Mouse (Mus musculus): ENCODE measurements around the gene 1700014D04Rik. TPM values are rescaled to one million over a fixed set of nuclear protein-coding genes. Genes with fewer than 3 reads are reported as not detected.
"Not testable (repeated sequence)": the region's sequence is repeated elsewhere in the genome, so short reads cannot be mapped to it uniquely, and the experiment has no call there.

1700014D04Rik gene
- total RNA-seq, 1 experiment from 2014 or later, result 0.18 TPM

DNA sequence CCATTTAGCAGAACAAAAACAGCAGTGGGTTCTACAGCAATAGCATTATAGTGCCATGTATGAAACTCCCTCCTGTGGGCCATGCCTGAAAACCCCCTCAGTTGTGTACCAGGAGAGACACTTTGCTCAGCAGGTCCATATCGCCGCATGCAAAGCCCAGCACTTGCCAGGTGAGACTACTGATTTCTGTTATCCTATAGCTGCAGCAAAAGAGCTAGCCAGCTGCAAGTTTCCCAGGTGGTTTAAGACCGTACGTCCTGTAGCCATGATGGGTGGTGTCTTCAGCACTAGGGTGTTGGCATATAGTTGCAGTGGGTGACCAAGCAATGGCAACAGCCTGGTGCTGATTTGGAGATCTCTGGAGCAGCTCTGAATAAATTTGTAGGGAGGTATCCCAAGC, 7.2 kb downstream of the 1700014D04Rik start:
- no peak for ATAC-seq (replicated peaks; ENCODE audit: low read depth, poor library complexity, severe bottlenecking)

GRCm38 (mm10) chr13:59738455-59738854, 8.1 kb downstream of the 1700014D04Rik start:
- no peak for ATAC-seq (replicated peaks; ENCODE audit: low read depth, poor library complexity, severe bottlenecking)

- peak; percentile 88 for ATAC-seq (replicated peaks; ENCODE audit: low read depth, poor library complexity, severe bottlenecking)
Measured at GRCm38 (mm10) chr13:59735190-59735589, 11.4 kb downstream of the 1700014D04Rik start.

- 0 out of 2 replicates have a peak, but pooled peaks have one; percentile 9 for ATAC-seq (replicated peaks; ENCODE audit: low read depth, poor library complexity, severe bottlenecking)
Measured at GRCm38 (mm10) chr13:59734347-59734746, 12.2 kb downstream of the 1700014D04Rik start.

DNA sequence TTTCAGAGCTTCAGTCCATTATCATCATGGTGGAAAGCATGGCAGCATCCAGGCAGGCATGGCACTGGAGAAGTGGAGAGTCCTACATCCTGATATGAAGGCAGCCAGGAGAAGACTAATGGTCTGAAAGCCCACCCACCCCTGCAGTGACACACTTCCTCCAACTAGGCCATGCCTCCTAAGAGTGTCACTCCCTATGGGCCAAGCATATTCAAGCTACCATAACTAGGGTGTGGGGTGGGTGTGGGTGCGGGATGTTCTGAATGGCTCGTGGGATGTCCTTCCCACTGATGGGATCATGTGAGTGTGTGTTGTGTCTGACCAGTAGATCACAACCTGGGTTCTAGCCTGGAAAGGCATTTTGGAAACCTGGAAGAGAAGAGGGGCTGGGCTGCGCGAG, 12.6 kb downstream of the 1700014D04Rik start:
- ATAC-seq (replicated peaks; ENCODE audit: low read depth, poor library complexity, severe bottlenecking), result no peak

DNA sequence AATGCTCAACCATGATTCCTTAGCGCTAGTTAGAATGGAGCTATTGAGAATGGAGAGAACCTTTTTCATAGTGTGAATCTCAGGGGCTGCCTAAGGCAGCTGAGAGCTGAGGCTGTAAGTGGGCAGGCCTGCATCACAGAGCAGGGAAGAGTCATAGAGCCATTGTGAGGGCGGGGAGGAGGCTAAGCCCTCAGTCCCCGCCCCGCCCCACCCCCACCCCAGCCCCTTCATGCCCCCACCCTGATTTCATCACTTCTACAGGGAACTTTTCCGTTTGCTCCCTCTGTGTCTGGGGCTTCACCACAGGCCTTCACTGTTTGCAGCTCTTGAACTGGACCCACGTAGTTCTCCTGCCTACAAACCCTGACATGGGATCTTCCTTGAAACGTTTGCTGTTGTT, 14.9 kb downstream of the 1700014D04Rik start, which contains the start of gene Spata31d1d:
Spata31d1d (minus strand) TSS at position 101 of the 400 bp plus-strand sequence.
- ATAC-seq (replicated peaks; ENCODE audit: low read depth, poor library complexity, severe bottlenecking), result no peak

- ATAC-seq (replicated peaks; ENCODE audit: low read depth, poor library complexity, severe bottlenecking), result peak; percentile 94
Measured at GRCm38 (mm10) chr13:59728378-59729093, 18.0 kb downstream of the 1700014D04Rik start.

- ATAC-seq (replicated peaks; ENCODE audit: low read depth, poor library complexity, severe bottlenecking), result no peak
Measured at GRCm38 (mm10) chr13:59726139-59726867, 20.2 kb downstream of the 1700014D04Rik start.

- not testable (repeated sequence) for ATAC-seq (replicated peaks; ENCODE audit: low read depth, poor library complexity, severe bottlenecking)
Measured at GRCm38 (mm10) chr13:59722089-59722488, 24.5 kb downstream of the 1700014D04Rik start.

- ATAC-seq (replicated peaks; ENCODE audit: low read depth, poor library complexity, severe bottlenecking), result peak; percentile 37; the same call in 1 of the 2 replicates
Measured at GRCm38 (mm10) chr13:59719475-59719874, 27.1 kb downstream of the 1700014D04Rik start.

DNA sequence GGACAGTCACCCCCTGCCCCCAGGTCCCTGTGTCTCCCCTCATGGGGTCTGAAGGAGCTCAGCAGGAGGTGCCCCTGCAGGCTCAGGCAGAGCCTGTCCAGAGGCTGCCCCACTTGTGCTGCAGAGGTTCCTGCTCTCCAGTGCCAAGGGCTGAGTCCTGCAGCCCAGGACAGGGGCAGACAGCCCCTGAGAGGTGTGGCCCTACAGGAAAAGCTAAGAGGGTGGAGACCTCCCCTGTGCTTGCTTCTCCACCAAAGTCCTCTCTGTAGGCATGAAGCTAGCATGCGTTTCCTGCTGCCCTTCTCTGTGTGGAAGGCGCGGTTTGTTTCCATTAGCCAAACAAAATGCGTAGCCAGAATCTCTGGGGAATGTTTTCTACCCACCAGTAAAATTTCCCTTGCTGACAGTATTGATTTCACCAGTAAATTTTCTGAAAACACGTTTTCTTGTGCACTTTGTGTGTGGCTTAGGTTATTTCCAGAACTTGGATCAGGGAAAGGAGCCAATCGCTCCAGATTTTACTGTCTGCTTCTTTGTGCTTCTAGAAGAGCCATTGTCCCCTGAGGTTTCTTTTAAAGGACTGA, 27.6 kb downstream of the 1700014D04Rik start:
- peak; percentile 65 for ATAC-seq (replicated peaks; ENCODE audit: low read depth, poor library complexity, severe bottlenecking)

DNA sequence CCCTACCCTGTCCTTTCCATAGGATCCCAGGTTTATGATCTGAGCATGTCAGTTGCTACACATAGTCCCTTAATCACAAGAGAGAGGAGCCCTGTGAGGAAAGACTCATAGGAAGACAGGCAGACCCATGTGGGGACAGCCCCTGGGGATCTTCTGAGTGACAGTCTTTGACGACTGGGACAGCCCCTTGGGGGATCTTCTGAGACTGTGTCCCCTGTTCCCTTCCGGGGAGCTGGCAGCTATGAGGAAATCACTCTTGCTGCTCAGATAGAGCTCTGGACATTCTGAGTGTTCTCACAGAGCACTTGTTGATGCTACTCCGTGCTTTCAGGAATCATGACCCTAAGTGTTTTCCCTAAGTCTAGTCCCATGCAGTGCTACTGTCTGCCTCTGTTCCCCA, 32.8 kb downstream of the 1700014D04Rik start:
- ATAC-seq (replicated peaks; ENCODE audit: low read depth, poor library complexity, severe bottlenecking), result no peak

DNA sequence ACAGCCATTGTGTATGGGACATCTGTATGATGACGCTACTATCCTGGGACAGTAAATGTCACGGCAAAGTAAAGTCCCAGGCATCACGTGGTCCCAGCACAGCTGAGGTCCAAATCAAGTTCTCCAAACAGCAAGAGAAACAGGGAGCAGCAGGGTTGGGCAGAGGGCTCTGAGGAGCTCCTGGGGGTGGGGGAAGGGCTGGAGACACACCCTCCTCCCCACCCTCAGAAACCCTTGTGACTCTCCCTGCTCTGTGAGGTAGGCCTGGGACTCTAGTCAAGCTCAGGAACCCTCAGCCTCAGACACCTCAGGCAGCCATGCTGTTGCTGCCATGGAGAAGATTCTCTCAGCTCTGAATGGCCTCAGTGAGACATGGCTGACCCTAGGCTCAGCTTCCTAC, 34.6 kb downstream of the 1700014D04Rik start, which contains the start of gene Spata31d1b:
Spata31d1b (plus strand) TSS at position 301 of the 400 bp plus-strand sequence.
- ATAC-seq (replicated peaks; ENCODE audit: low read depth, poor library complexity, severe bottlenecking), result not testable (repeated sequence)

DNA sequence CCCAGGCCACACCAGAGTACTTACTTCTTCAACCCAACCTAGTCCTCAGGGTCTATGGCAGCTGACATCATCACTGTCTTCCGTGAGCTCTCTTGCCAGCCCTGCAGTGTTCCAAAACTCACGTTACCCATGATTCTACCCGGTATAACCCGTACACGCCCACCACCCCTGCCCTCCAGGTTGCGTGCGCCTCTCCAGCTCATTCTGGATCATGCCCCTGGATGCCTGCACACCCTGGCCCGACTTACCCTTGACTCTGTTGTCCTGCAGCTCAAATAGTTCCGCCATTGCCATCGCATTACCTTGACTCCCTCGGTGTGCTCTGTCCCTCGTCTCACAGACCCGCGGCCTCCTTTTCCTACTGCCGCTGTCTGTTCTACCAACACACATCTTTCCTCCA, 36.3 kb downstream of the 1700014D04Rik start, which contains the start of gene Spata31d1a:
Spata31d1a (minus strand) TSS at position 101 of the 400 bp plus-strand sequence.
- ATAC-seq (replicated peaks; ENCODE audit: low read depth, poor library complexity, severe bottlenecking), result no peak

- ATAC-seq (replicated peaks; ENCODE audit: low read depth, poor library complexity, severe bottlenecking), result peak; percentile 89
Measured at GRCm38 (mm10) chr13:59704562-59704961, 42.0 kb downstream of the 1700014D04Rik start.

- ATAC-seq (replicated peaks; ENCODE audit: low read depth, poor library complexity, severe bottlenecking), result no peak
Measured at GRCm38 (mm10) chr13:59703514-59703913, 43.0 kb downstream of the 1700014D04Rik start.

DNA sequence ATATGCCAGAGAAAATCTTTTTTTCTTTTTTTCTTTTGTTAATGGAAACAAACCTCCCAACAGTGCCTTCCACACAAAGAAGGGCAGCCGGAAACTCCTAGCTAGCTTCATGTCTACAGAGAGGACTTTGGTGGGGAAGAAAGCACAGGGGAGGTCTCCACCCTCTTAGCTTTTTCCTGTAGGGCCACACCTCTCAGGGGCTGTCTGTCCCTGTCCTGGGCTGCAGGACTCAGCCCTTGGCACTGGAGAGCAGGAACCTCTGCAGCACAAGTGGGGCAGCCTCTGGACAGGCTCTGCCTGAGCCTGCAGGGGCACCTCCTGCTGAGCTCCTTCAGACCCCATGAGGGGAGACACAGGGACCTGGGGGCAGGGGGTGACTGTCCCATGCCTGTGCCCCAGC, 46.4 kb downstream of the 1700014D04Rik start:
- ATAC-seq (replicated peaks; ENCODE audit: low read depth, poor library complexity, severe bottlenecking), result 0 out of 2 replicates have a peak, but pooled peaks have one; percentile 5

DNA sequence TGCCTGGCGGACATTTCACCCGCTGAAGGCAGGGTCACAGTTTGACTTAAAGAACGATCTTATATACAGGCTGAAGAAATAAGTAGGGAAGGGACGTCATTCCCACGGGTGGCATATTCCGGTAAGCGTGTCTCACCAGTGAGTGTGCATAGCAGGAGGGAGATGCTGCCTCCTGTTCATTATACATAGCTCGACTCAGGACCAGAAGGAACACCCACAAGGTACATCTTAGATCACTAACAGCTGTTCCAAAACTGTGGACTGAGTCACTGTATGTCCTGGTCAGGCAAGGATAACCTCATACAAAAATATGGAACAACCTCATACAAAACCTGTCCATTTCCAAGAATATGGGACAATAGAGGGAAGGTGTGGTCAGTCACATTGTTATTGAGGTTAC, 47.4 kb downstream of the 1700014D04Rik start:
- no peak for ATAC-seq (replicated peaks; ENCODE audit: low read depth, poor library complexity, severe bottlenecking)

DNA sequence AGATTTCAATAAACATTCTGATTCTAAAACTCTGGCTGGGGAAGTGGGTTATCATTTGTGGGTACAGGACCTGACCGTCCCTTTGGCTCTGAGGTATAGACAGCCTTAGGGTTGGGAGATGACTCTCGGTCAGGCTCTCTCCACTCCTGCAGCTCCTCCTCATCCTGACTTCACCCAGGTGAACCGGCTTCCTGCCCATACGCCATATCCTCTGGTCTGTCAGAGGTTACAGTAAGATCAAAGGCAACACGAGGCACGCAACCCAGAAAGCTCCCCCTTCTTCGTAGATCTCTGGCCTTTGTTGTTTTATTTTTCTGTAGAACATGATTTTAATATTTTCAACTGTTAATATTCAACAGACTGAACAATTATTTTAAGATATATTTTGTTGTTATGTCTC, 50.8 kb downstream of the 1700014D04Rik start:
- ATAC-seq (replicated peaks; ENCODE audit: low read depth, poor library complexity, severe bottlenecking), result no peak

DNA sequence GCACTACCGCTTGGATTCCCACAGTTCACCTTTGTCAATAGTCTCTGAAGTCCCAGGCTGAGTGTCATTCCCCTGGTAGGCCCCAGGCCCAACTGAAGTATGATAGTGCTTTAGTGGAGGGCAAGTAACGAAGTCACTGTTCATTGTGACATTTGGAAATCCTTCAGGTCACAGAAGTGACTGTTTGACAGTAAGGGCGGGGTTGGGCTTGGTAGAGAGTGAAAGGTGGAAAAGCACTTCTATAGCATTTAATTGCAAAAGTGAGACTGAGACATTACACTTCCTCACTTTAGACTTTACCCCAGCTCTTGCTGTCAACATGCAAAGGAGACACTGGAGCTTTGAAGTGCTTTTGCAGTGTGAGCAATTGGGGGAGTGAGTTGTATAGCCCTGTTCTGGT, 52.5 kb downstream of the 1700014D04Rik start, which contains the start of gene 4921517D22Rik:
4921517D22Rik (minus strand) TSS at position 101 of the 400 bp plus-strand sequence.
- no peak for ATAC-seq (replicated peaks; ENCODE audit: low read depth, poor library complexity, severe bottlenecking)

Measured in common myeloid progenitor, adult 5-6 weeks (primary cell).